Mouse (Mus musculus) left cerebral cortex, postnatal 10 days (tissue): ENCODE measurements at regions not wholly inside any gene's neighbourhood (a gene's known extent, or its start where the extent isn't known, plus 50 kb on each side); places are given as distances from the start of the nearest gene placed in this dataset.
A peak's percentile ranks its signal among the peaks of the same experiment; 100 is the strongest.

Experiments used
- DNase-seq, 2 experiments: peaks; one replicate each; pipeline ENCODE4 v3.0.0; 2021 to 2022; ENCODE audit warnings: low spot score in 2 of 2, mixed read lengths in 1 of 2; ENCODE audit errors: extremely low spot score in 1 of 2
- intact Hi-C: fragments of 180-260 bp; cut with DNase I; formaldehyde crosslinking; loops from one replicate; pipeline ENCODE4 v1.15.1; 2025

DNA sequence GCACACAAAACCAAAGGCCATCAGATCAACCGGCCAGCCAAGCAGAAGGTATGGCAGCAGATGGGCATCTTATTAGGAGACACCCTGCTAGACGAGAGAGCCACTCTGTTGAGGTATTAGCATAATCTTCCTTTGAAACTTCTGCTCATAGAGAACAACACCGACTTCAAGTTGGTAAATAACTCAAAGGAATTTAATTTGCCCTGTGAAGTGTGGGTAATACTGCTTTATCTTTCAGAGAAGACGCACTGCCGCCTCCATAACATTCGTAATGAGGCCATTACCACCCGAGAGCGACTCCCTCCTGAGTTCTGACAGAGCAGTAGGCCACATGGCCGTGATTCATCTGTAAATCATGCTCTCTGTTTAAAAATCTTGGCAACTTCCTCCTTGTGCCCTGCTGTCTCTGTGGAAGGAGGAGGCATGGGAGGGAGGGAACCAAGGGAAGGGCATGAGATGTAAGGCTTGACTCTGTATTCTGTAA, 214.4 kb downstream of the Gm10260 start:
- DNase-seq = no peak
- intact Hi-C loops = no loop called here

DNA sequence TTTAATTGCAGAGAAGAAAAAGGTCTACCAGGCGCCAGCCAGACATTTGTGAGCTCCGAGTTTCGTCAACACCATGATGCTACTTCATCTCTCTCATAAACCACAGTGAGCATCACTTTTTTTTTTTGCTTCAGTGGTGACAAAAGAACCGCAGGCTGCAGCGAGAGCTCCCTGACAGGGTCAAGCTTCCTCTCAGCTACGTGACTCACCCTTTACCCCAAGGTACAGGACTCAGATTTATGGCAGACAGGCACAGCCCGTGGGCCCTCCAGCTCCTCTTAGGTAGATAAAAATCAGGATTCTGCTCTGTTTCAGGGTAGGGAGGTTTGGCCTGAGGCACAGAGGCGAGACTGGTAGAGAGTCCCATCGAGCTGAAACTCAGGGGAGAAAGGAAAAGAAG, 220.7 kb downstream of the Gm10260 start:
- no peak for DNase-seq
- intact Hi-C loops = no loop called here

DNA sequence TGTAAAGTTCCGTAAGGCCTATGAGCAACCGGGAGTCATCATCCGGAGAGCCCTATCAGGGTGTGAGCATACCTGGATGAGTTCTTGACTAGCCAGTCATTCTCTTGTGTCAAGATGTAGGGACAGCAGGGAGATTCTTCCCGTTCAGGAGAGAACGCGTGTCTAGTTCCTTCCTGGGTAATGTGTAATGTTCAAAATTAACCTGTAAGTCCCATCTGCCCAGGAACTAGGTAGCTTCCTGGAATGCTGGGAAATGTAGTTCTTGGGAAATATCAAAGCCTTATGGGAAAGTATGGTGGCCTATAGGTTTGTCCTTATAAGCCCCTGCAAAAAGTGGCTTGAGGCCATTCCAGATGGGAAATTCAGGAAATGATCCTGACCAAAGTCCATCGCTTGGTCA, 222.0 kb downstream of the Gm10260 start:
- intact Hi-C loops = no loop called here

DNA sequence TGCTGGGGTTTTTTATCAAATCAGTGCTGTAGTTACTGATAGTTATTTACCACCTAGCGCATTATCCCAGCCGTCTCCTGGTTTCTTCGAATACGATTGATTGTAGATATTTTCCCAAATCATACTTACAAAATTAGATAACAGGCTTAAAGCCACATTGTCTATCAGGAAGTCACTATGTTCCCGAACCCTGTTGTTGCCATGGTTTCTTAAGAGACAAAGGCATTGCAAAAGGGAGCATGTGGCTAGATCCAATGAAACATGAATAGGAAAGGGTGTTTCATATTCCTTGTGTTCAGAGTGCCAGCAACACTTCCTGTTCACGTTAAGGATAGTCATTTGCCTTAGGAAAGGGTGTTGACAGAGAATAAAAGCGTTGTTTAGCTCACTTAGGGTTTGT, 222.7 kb downstream of the Gm10260 start:
- intact Hi-C loops = no loop called here
- no peak for DNase-seq

More for the DNA sequence above, 222.0 kb downstream of the Gm10260 start:
- no peak for DNase-seq

DNA sequence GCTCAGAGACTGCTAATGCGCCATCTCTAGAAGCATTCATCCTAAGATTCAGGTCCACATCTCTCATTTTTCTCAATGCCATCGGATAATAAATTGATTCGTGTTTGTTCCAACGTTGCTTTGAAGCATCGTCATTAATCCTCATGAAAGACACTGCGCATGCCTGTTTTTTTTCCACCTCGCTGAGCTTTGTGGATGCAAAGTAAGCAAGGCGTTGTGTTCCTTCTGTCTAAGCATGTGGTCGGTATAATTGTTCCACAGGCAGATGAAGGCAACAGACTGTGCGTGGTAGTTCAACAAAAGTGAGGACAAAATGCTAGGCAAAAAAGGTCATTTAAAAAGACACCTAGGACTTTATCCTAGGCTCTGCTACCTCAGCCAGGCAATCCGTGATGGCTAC, 223.2 kb downstream of the Gm10260 start:
- DNase-seq = peak in 1 of 2 experiments; percentile 35
- intact Hi-C loops = no loop called here

DNA sequence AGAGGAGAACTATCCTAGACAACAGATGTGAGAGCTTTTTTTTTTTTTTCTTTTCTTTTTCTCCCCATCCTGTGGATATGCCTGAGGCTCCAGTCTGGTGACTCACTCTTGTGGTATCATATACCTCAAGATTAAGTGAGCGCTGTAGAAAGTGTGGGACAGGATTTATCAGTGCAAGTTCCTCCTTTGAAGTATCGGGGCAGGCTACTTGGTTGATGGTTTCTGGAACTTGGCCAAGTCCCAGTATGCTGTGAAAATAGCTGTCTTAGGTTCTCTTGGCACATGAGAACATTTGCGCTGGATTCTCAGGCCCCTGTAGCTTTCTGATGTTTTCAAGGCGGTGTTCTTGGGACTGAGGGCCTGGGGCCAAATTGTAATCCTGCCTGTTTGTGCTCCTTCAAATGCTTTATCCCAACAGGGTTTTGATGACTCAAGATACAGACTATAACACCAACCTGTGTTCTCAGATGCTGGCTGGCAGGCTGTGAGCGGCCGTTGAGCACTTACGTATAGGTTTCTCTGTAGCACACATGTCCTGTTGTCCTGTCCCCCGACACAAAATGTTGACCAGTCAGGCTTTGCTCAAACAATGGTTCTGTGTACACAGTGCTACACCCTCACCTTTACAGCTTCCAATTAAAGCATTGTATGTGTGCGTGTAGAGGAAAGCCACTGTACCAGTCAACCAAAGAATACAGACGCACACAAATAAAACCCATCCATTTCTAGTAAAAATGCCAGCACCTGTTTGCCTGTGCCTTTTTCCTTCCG, 226.4 kb downstream of the Gm10260 start:
- intact Hi-C loops = no loop called here

DNA sequence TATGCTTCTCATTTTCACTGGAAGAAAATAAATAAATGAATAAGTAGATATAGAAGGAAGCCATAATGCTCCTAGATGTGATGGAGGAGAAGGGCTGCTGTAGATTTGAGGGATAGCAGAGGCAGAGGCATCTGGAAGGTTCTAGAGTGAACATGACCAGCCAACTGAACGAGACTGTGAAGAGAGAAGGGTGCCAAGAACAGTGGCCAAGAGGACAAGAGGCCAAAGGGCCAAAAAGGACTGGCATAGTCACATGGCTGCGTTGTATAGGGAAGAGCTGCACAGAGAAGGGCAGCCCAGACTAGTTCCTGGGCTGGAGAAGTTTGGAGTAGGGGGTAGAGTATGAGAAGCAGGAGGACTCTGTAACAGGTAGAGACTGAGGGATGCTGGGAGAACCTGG, 229.3 kb downstream of the Gm10260 start:
- intact Hi-C loops = no loop called here
- DNase-seq = no peak

More for the DNA sequence above, 226.4 kb downstream of the Gm10260 start:
- peak in 1 of 2 experiments; percentile 52 for DNase-seq

DNA sequence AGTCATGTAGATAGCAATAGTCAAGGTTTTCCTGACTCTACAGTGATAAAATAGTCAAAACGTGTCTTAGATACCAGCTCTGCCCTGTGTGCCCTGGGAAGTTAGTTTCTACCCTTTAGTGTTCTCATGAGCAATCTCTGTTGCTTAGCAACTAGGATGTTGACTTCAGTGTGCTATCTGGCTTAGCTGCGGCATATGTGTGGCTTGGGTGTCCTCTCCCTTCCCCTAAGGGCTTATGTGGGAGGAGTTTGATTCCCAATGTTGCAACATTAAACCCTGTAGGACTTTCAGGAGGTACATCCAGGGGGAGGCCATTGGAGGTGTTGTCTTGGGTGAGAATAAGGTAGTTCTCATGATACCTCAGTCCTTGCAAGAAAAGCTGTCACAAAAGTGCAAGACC, 229.9 kb downstream of the Gm10260 start:
- no peak for DNase-seq
- intact Hi-C loops = no loop called here

DNA sequence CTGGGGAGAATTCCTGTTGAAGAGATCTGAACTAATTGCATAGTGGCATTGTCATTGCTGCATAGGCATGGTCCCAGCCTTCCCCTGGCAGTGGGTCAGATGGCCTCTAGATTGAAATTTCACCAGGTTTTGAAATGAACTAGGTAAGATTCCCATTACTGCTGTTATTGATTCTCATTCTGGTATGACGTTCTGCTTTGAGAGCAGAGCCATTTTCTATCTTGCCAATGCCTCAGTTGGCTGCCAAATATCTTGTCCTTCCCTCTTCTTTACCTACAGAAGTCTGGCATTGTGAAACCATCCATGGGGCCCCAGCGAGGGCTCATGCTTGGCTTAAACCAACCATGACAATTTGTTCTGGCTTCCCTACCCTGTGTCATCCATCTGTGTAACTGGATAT, 232.5 kb downstream of the Gm10260 start:
- intact Hi-C loops = no loop called here
- DNase-seq = no peak

DNA sequence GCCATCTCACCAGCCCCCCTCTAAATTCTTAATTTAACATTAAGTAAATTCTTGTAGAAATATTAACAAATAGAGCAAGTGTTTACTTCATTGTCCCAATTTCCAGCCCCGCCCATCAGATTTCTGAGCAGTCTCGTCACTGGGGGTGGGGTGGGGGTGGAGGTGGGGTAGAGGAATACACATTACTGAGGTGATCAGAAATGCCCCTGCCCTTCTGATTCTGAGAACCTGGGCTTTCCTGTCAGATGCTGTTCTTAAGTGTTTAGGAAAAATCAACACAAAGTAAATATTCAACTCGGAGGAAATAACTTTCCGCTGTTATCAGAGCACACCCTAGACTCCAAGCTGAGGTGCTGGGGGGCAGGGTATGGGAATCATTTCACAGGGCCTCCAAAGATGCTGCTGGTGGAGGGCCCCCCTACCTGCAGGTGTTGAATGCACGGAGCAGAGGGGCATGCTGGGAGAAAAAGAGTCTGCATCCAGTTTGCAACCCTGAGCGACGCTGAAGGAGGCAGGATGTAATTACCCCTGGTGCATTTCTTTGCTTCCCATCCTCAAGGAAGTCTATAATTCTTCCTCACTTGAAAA, 235.5 kb downstream of the Gm10260 start:
- DNase-seq = peak in 1 of 2 experiments; percentile 44
- intact Hi-C loops = no loop called here

DNA sequence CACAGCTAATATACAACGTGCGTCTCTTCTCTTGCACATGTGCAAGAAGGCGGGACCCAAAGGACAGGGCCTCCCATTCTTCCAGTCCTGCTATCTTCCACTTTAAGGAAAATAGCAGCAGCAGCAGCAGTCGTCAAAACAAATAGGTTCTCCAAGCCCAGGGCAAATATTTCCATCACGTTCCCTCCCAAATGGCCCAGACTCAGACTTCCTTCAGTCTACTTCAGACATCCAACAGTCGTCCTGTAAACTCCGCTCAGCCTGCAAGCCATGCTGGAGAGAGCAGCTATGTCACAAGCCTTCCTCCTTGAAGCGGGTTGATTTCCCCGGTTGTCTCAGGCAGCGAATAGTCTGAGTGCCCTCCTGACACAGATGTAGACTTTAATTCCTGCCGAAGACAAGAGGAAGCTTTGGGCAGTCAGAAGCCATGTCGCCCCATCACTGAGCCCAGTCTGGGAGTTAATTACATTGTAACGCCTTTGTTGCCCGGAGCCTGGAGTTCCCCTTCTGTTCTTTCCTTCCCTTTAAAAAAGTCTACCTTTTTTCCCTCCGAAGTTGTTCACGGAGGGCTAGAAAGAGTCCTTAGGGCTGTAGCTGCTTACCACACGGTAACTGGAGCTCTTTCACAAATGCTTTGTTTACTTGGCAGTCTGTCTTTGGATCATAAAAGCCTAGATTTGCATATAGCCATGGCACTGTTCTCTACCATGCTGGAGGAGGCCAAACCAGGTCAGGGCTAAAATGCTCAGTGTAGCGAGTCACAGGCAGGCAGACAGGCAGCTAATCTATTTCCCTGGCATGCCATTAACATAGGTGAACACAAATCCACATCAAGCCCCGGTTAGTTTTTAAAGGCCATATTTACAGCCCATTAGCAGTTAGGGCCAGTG, 236.7 kb downstream of the Gm10260 start:
- no peak for DNase-seq
- intact Hi-C loops = no loop called here

DNA sequence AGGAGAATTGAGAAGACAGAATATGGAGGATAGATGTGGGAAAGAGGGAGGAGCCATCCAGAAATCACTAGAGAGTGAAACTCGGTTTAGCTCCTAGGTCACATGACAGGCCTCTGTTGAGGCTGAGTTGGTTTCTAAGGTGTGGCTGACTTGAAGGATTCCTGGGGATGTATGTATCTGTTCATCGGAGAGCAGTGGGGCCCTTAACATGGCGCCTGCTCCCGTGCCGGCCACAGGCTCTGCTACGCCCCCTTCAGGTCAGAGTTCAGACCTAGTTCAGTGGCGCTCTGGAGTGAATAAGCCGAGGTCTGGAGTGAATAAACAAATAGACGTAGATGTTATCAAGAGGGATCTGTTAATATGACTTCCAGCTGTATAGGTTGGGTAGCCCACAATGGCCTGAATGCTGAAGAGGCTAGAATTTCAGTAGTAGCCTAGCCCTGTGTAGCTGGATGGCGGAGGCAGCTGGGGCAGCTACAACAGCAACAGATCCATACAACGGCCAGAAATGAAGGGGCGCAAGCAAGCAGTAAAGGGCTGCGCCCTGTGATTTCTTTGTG, 239.4 kb downstream of the Gm10260 start:
- DNase-seq = no peak
- intact Hi-C loops = no loop called here

DNA sequence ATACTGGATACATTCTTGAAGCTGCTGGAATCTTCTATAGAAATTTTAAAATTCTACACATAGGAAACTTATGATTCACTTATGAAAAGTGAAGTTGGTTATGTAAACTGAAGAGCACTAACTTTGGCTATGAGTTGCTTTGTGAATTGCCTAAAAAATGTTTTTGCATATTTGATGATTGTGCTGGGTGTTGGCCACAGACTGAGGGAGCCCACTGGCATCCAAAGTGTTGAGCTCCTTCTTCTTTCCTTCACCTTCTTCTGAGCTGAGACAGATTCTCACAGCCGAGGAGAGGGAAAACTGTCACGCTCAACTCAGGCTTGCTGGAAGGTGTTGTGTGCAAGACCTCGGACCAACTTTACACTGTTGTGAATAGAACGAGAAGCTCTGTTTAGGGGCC, 243.7 kb downstream of the Gm10260 start:
- intact Hi-C loops = no loop called here
- DNase-seq = no peak

DNA sequence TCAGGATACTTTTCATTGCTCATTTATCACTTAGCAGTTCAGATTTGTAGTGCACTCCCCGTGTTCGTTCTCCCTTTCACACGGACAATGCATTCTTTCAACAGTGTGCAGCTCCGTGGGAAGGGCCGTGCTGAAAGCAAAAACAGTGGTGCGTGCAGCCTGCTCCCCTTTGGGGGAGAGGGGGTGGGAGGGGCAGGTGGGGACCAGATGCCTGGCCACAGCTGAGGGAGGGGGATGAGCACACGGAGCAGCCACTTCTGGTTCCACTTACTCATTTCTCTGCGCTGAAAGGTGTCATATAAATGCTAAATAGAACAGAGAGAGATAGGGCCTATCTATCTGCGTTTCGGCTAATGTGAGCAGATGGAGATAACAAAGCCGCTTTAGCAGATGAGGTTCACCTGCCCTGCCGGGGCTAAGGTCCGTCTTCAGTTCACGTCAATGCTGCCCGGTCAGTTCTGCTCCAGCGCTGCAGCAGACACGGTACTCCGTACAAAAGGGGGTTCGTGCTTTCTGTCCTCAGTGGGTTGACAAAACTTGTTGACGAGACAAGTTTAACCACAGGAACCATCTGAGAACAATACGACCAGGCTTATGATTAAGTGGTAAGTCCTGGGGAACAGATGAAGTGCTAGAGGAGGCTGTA, 245.9 kb downstream of the Gm10260 start:
- intact Hi-C loops = no loop called here

DNA sequence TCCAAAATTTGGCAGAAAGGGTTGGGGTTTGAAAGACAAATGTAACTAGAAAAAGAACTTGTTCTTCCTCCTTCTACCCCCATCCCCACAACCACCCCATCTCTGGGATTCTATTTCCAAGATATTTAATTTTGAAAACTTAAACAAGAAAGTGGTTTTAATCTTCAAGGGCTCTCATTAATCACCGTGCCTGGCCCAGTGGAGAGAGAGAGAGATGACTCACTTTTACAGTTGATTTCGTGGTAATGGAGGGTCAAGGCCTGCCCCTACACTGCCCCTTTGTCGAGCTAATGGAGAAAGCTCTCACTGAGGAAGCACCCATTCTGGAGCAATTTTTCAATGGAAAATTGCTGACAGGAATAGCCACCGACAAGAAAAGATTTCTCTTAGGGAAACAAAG, 247.9 kb downstream of the Gm10260 start:
- DNase-seq = no peak

More for the DNA sequence above, 245.9 kb downstream of the Gm10260 start:
- DNase-seq = no peak

DNA sequence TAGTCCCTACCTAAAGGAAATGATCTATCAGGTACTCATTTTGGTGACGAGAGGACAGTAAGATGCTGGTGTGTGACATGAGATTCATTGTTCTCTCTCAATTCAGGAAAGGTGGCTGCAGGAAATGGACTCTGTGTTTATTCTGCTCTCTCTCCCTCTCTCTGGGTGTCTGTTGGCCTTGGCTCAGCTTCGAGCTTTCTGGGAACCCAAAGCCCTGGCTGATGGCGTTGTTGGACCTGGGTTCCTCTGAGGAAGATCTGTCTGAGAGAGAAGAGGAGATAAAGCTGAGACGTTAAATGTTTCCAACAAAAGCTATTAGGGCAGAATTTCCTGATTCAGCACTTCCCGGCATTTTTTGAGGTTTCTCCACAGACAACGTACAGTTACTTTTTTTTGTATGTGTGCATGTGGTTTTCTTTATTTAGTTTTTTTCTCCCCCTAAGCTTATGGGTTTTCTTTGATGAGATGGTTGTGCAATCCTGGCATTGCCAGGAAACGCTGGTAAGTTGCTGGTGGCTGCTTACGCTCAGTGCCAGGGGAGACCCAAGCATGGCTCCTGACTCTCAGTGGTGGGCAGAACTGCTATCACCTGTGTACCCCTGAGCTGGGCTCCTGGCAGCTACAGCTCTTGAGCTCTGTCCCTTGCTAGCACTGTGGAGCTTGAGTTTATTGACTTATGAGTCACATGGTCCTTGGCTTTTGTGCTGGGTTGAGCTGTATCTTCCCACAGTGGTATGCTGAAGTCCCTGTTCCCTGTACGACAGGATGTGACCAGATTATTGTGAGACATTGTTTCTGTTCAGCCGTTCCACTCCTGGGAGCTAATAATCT, 249.8 kb downstream of the Gm10260 start:
- intact Hi-C loops = no loop called here
- no peak for DNase-seq

More for the DNA sequence above, 247.9 kb downstream of the Gm10260 start:
- intact Hi-C loops = no loop called here

DNA sequence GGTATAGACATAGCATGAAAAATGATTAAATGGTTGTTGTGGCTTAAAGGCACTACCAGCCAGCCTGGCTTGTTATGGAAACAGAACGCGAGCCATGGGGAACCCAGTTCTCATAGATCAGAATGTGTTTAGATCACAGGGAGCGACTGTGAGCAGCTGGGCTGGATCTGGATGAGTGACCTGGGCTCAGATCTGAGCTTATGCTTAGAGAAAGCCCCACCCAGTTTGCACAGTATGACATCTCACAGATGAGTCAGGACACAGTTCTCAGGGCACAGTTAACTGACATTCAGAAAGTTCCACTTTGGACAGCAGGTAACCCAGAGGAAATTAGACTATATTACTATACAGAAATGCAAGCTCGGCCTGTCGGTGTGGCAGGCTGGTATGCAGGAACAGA, 255.5 kb downstream of the Gm10260 start:
- intact Hi-C loops = no loop called here
- DNase-seq = no peak
